14 mouse cellular contexts compared by ENCODE assay signal in genomic region chr10:77629970-77630369, GRCm38 (mm10). TPM values are rescaled to one million over a fixed set of nuclear protein-coding genes. Genes with fewer than 3 reads are reported as not detected.
DNase-seq lines count a peak whose midpoint lies in the region; ATAC-seq and TF ChIP-seq lines count a peak whose summit lies in the region.
"Had no signal": no experiment of that assay in that cellular context is flagged by ENCODE, and none has a peak within 500 bp of the region (broad histone marks: within the 10 kb centered on the region; RNA-seq: fewer than 3 reads in every experiment).

No protein-coding gene starts in this region.

- no peak for DNase-seq in kidney, postnatal 0 days (ENCODE audit: low spot score)
- DNase-seq in kidney, postnatal 10 days: no peak
- peak; percentile 16 for DNase-seq in thymus, adult 2 months
- no peak for DNase-seq in thymus, adult 18-20 months
- peak; percentile 30 for DNase-seq in thymus, postnatal 25 days
- DNase-seq in spleen, postnatal 4 days (ENCODE audit: low spot score in 2 of 2): no peak
- DNase-seq: lung, adult 18-20 months; spleen, adult 18-20 months had no signal

- H3K27ac ChIP-seq in kidney, postnatal 0 days: no peak overlapping the region
- no peak overlapping the region for H3K27ac ChIP-seq in thymus, adult 2 months (ENCODE audit: control insufficient read depth, insufficient read depth, low read length)
- H3K27ac ChIP-seq in bone marrow, adult 2 months (ENCODE audit: control insufficient read depth, insufficient read depth, low read depth, low read length, poor library complexity): no peak overlapping the region
- H3K27ac ChIP-seq: embryonic facial prominence, embryonic 15.5 days; hindbrain, embryonic 15.5 days; midbrain, embryonic 15.5 days had no signal

- peak; percentile 56 for TF ChIP-seq CTCF in kidney, postnatal 0 days (IDR thresholded peaks at IDR 0.05; ENCODE audit: low read depth)
- no peak for TF ChIP-seq CTCF in thymus, adult 2 months (IDR thresholded peaks at IDR 0.05; ENCODE audit: borderline replicate concordance, control insufficient read depth, extremely low read depth, insufficient read depth, low read length, poor library complexity)
- peak; percentile 38 for TF ChIP-seq CTCF in bone marrow, adult 2 months (IDR thresholded peaks at IDR 0.05; ENCODE audit: control insufficient read depth, insufficient read depth, low read length)

- ATAC-seq in kidney, postnatal 0 days (replicated peaks; ENCODE audit: low FRiP score, low read depth): no peak
- ATAC-seq: midbrain, embryonic 15.5 days had no signal

- no peak overlapping the region for H3K9ac ChIP-seq in kidney, postnatal 0 days (ENCODE audit: low read depth, low read length)
- H3K9ac ChIP-seq: embryonic facial prominence, embryonic 15.5 days; hindbrain, embryonic 15.5 days; midbrain, embryonic 15.5 days had no signal

- no peak for TF ChIP-seq POLR2A in thymus, adult 2 months (IDR thresholded peaks at IDR 0.05; ENCODE audit: control insufficient read depth, extremely low read depth, insufficient read depth, low read length, poor library complexity)
- no peak for TF ChIP-seq POLR2A in bone marrow, adult 2 months (IDR thresholded peaks at IDR 0.05; ENCODE audit: borderline replicate concordance, control insufficient read depth, low read depth, low read length)

- no peaks in the 10 kb centered on the region for H3K27me3 ChIP-seq in kidney, postnatal 0 days (ENCODE audit: insufficient read depth, low read length)
- H3K27me3 ChIP-seq in thymus, adult 2 months (ENCODE audit: control insufficient read depth, insufficient read depth, low read length): no peaks in the 10 kb centered on the region
- H3K27me3 ChIP-seq: embryonic facial prominence, embryonic 15.5 days; hindbrain, embryonic 15.5 days; midbrain, embryonic 15.5 days had no signal

- no peak overlapping the region for H3K4me3 ChIP-seq in kidney, postnatal 0 days (replicated peaks; ENCODE audit: low read depth, low read length)
- H3K4me3 ChIP-seq in thymus, adult 2 months (ENCODE audit: control insufficient read depth, insufficient read depth, low read length): no peak overlapping the region
- H3K4me3 ChIP-seq in bone marrow, adult 2 months (replicated peaks; ENCODE audit: control insufficient read depth, low read depth, low read length): no peak overlapping the region
- H3K4me3 ChIP-seq: embryonic facial prominence, embryonic 15.5 days; hindbrain, embryonic 15.5 days; midbrain, embryonic 15.5 days had no signal

- H3K36me3 ChIP-seq in kidney, postnatal 0 days (ENCODE audit: insufficient read depth, low read length): peaks cover 11% of the 10 kb centered on the region
- H3K36me3 ChIP-seq in thymus, adult 2 months (ENCODE audit: control insufficient read depth, insufficient read depth, low read length): peaks cover 9% of the 10 kb centered on the region

- WGBS in kidney, postnatal 0 days: 95% methylated on average over 1 of the region's 1 CpGs
- WGBS in thymus, adult 2 months: 96% methylated on average over 1 of the region's 1 CpGs
- 84% methylated on average over 1 of the region's 1 CpGs for WGBS in bone marrow, adult 2 months

- H3K9me3 ChIP-seq in kidney, postnatal 0 days (replicated peaks; ENCODE audit: low read length): no peaks in the 10 kb centered on the region
- H3K9me3 ChIP-seq: embryonic facial prominence, embryonic 15.5 days; hindbrain, embryonic 15.5 days; midbrain, embryonic 15.5 days had no signal

- H3K4me1 ChIP-seq in kidney, postnatal 0 days (replicated peaks; ENCODE audit: insufficient read depth, low read length): no peaks in the 10 kb centered on the region
- H3K4me1 ChIP-seq in thymus, adult 2 months (replicated peaks; ENCODE audit: control insufficient read depth, insufficient read depth, low read length): peaks cover 8% of the 10 kb centered on the region
- H3K4me1 ChIP-seq in bone marrow, adult 2 months (ENCODE audit: control insufficient read depth, insufficient read depth, low read length): peaks cover 12% of the 10 kb centered on the region

- no peak overlapping the region for H3K4me2 ChIP-seq in kidney, postnatal 0 days (ENCODE audit: low read length)
- H3K4me2 ChIP-seq: embryonic facial prominence, embryonic 15.5 days; heart, embryonic 11.5 days; hindbrain, embryonic 15.5 days; midbrain, embryonic 15.5 days had no signal

RNA-seq across cellular contexts. Expression of gene Ube2g2, which starts 7.9 kb away (rescaled TPM):
- 51.4 and 53.5 TPM in 2 replicates for polyA plus RNA-seq in kidney, postnatal 0 days (2015; fragmentation: Nextera tagmentation; extraction: Ambion mirVana)
- polyA plus RNA-seq in thymus, adult 2 months (2012; rRNA removed): 52.0 and 52.6 TPM in 2 replicates
- polyA plus RNA-seq in bone marrow, adult 2 months (2011; ENCODE audit: insufficient read depth, insufficient read length, low replicate concordance, missing spikeins): 21.5 and 35.5 TPM in 2 replicates

RNA-seq across cellular contexts. Expression of gene Gm49325, which starts 24.0 kb away (rescaled TPM):
- polyA plus RNA-seq in kidney, postnatal 0 days (2015; fragmentation: Nextera tagmentation; extraction: Ambion mirVana): 13.1 and 15.2 TPM in 2 replicates
- polyA plus RNA-seq in thymus, adult 2 months (2012; rRNA removed): not detected in 2 replicates
- polyA plus RNA-seq in bone marrow, adult 2 months (2011; ENCODE audit: insufficient read depth, insufficient read length, low replicate concordance, missing spikeins): not detected in 2 replicates
- polyA plus RNA-seq: heart, embryonic 11.5 days; large intestine, adult 2 months; midbrain, embryonic 15.5 days had no signal

RNA-seq across cellular contexts. Expression of gene Sumo3, which starts 24.1 kb away (rescaled TPM):
- 313 and 335 TPM in 2 replicates for polyA plus RNA-seq in kidney, postnatal 0 days (2015; fragmentation: Nextera tagmentation; extraction: Ambion mirVana)
- 236 and 248 TPM in 2 replicates for polyA plus RNA-seq in thymus, adult 2 months (2012; rRNA removed)
- 69.9 and 76.0 TPM in 2 replicates for polyA plus RNA-seq in bone marrow, adult 2 months (2011; ENCODE audit: insufficient read depth, insufficient read length, low replicate concordance, missing spikeins)

RNA-seq across cellular contexts. Expression of gene Pttg1ip, which starts 48.5 kb away (rescaled TPM):
- polyA plus RNA-seq in kidney, postnatal 0 days (2015; fragmentation: Nextera tagmentation; extraction: Ambion mirVana): 210 and 216 TPM in 2 replicates
- polyA plus RNA-seq in thymus, adult 2 months (2012; rRNA removed): 103 and 129 TPM in 2 replicates
- polyA plus RNA-seq in bone marrow, adult 2 months (2011; ENCODE audit: insufficient read depth, insufficient read length, low replicate concordance, missing spikeins): 38.1 and 67.0 TPM in 2 replicates

RNA-seq across cellular contexts. Expression of gene Tspear, which starts 56.4 kb away (rescaled TPM):
- 0.41 and 0.43 TPM in 2 replicates for polyA plus RNA-seq in kidney, postnatal 0 days (2015; fragmentation: Nextera tagmentation; extraction: Ambion mirVana)
- polyA plus RNA-seq in thymus, adult 2 months (2012; rRNA removed): 0.97 and 1.3 TPM in 2 replicates
- not detected in 2 replicates for polyA plus RNA-seq in bone marrow, adult 2 months (2011; ENCODE audit: insufficient read depth, insufficient read length, low replicate concordance, missing spikeins)
- polyA plus RNA-seq: heart, embryonic 11.5 days had no signal

Comparison
In these comparisons a context has a peak if more than half of its experiments do, and no peak if none do; other contexts are left out.
1. DNase-seq: peak in thymus, adult 2 months (single experiment) and thymus, postnatal 25 days (single experiment); none in kidney, postnatal 0 days (single experiment), kidney, postnatal 10 days (single experiment), thymus, adult 18-20 months (0 of 2) and spleen, postnatal 4 days (0 of 2).